In genomic region chr2:76756461-76756860, GRCm38 (mm10) we compare ENCODE assay signal across 22 mouse cellular contexts.
"Had no signal": no experiment of that assay in that cellular context is flagged by ENCODE, and none has a peak within 500 bp of the region (broad histone marks: within the 10 kb centered on the region; RNA-seq: fewer than 3 reads in every experiment).

No protein-coding gene starts in this region.

- H3K9me3 ChIP-seq: heart, embryonic 10.5 days had no signal

- H3K4me3 ChIP-seq: heart, embryonic 10.5 days; heart, embryonic 12.5 days; hindbrain, embryonic 10.5 days; hindbrain, embryonic 12.5 days; layer of hippocampus, adult 2 months; left cerebral cortex, adult 2 months; limb, embryonic 13.5 days; limb, embryonic 15.5 days; liver, embryonic 12.5 days had no signal

- H3K4me1 ChIP-seq: heart, embryonic 10.5 days; heart, embryonic 12.5 days; hindbrain, embryonic 10.5 days; hindbrain, embryonic 12.5 days; limb, embryonic 13.5 days; limb, embryonic 15.5 days; liver, embryonic 12.5 days had no signal

- H3K9ac ChIP-seq: heart, embryonic 12.5 days; hindbrain, embryonic 12.5 days; hindbrain, embryonic 14.5 days; limb, embryonic 13.5 days; limb, embryonic 15.5 days; liver, embryonic 12.5 days; liver, embryonic 14.5 days had no signal

- H3K36me3 ChIP-seq: hindbrain, embryonic 10.5 days; hindbrain, embryonic 12.5 days; limb, embryonic 13.5 days; limb, embryonic 15.5 days; liver, embryonic 12.5 days had no signal

- H3K4me2 ChIP-seq: heart, embryonic 12.5 days; hindbrain, embryonic 12.5 days; hindbrain, embryonic 14.5 days; limb, embryonic 13.5 days; limb, embryonic 15.5 days; liver, embryonic 12.5 days had no signal

- H3K27me3 ChIP-seq: heart, embryonic 12.5 days; hindbrain, embryonic 12.5 days; limb, embryonic 13.5 days; limb, embryonic 15.5 days; liver, embryonic 12.5 days had no signal

- ATAC-seq: forebrain, embryonic 16.5 days; hindbrain, embryonic 16.5 days; inflammation-experienced regulatory T-cells, adult 6 months; intestine, postnatal 0 days; liver, embryonic 12.5 days had no signal

- DNase-seq: heart, postnatal 10 days; heart, postnatal 4 days; kidney, adult 18-20 months; kidney, adult 8-10 months; kidney, postnatal 10 days; kidney, postnatal 25 days; kidney, postnatal 4 days had no signal

- H3K27ac ChIP-seq: heart, embryonic 10.5 days; hindbrain, embryonic 10.5 days; hindbrain, embryonic 12.5 days; hindbrain, embryonic 14.5 days; layer of hippocampus, adult 2 months; left cerebral cortex, adult 2 months; limb, embryonic 13.5 days; limb, embryonic 15.5 days; liver, embryonic 12.5 days; liver, embryonic 14.5 days had no signal
